Mouse (Mus musculus) kidney, adult 9 months (tissue): ENCODE measurements around the gene Ptgdr2.
A peak's percentile ranks its signal among the peaks of the same experiment; 100 is the strongest.

ENCODE experiments used
- DNase-seq: peaks from one replicate; pipeline ENCODE4 v3.0.0; 2022

Ptgdr2 gene

GRCm38 (mm10) chr19:10935029-10935428 is 1.9 kb upstream of the Ptgdr2 start:
- no peak for DNase-seq

- DNase-seq: no peak
Observed at GRCm38 (mm10) chr19:10936077-10936476, 883 bp upstream of the Ptgdr2 start.

GRCm38 (mm10) chr19:10938771-10939170 is 1.8 kb downstream of the Ptgdr2 start:
- DNase-seq: no peak

GRCm38 (mm10) chr19:10940097-10940800 is 3.3 kb downstream of the Ptgdr2 start:
- DNase-seq: peak; percentile 74

GRCm38 (mm10) chr19:10940801-10941457 is 4.0 kb downstream of the Ptgdr2 start:
- DNase-seq: no peak

- no peak for DNase-seq
Observed at GRCm38 (mm10) chr19:10943955-10944354, 7.0 kb downstream of the Ptgdr2 start.

GRCm38 (mm10) chr19:10946506-10946905 is 9.5 kb downstream of the Ptgdr2 start:
- no peak for DNase-seq

- DNase-seq: no peak
Observed at GRCm38 (mm10) chr19:10947219-10947618, 10.3 kb downstream of the Ptgdr2 start.

GRCm38 (mm10) chr19:10948416-10948815 is 11.5 kb downstream of the Ptgdr2 start:
- DNase-seq: no peak

GRCm38 (mm10) chr19:10949112-10949511 is 12.2 kb downstream of the Ptgdr2 start, which contains the start of gene Ccdc86:
TSS of gene Ccdc86 (minus strand) at chr19:10949266.
- peak; percentile 97 for DNase-seq

- no peak for DNase-seq
Observed at GRCm38 (mm10) chr19:10949558-10949957, 12.6 kb downstream of the Ptgdr2 start.

GRCm38 (mm10) chr19:10952021-10952939 is 15.3 kb downstream of the Ptgdr2 start:
- peak; percentile 26 for DNase-seq

- peak; percentile 77 for DNase-seq
Observed at GRCm38 (mm10) chr19:10959085-10959977, 22.4 kb downstream of the Ptgdr2 start.

- no peak for DNase-seq
Observed at GRCm38 (mm10) chr19:10959978-10960346, 23.0 kb downstream of the Ptgdr2 start.

- DNase-seq: no peak
Observed at GRCm38 (mm10) chr19:10965721-10966120, 28.8 kb downstream of the Ptgdr2 start.

- no peak for DNase-seq
Observed at GRCm38 (mm10) chr19:10968578-10968977, 31.6 kb downstream of the Ptgdr2 start.

GRCm38 (mm10) chr19:10970457-10970856 is 33.5 kb downstream of the Ptgdr2 start:
- no peak for DNase-seq

GRCm38 (mm10) chr19:10972660-10973059 is 35.7 kb downstream of the Ptgdr2 start:
- DNase-seq: no peak

GRCm38 (mm10) chr19:10973187-10973586 is 36.2 kb downstream of the Ptgdr2 start:
- DNase-seq: no peak

- no peak for DNase-seq
Observed at GRCm38 (mm10) chr19:10974238-10974865, 37.4 kb downstream of the Ptgdr2 start, which contains the start of gene Ms4a10. TSS of gene Ms4a10 (minus strand) at chr19:10974670.

GRCm38 (mm10) chr19:10975187-10975586 is 38.2 kb downstream of the Ptgdr2 start:
- no peak for DNase-seq

- DNase-seq: no peak
Observed at GRCm38 (mm10) chr19:10976318-10976717, 39.4 kb downstream of the Ptgdr2 start.
